Mouse (Mus musculus): ENCODE results near the gene Olfr1359.

DNA sequence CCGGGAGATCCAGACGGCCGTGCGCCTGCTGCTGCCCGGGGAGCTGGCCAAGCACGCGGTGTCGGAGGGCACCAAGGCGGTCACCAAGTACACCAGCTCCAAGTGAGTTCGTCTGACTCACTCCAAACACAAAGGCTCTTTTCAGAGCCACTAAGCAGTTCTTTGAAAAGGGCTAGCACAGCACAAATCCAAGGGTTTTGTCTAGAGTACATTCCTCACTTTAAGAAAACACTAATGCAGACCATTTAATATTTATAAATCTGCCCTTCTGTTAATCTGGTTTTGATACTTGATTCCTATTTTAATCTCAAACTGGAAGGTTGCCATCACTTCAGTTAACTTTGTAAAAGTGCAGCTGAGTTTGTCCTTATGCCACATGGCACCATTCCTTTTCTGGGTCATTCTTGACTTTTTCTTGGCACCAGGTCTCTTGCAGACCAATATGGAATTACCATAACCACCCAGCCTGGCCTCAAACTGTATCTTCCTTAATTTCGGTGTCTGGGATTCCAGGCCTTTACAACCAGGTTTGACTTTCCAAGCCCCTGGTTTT lies 24.5 kb downstream of the Olfr1359 start:
- no peak for TF ChIP-seq CTCF (IDR thresholded peaks at IDR 0.05; ENCODE audit: low read depth)
- peak; percentile 9 for TF ChIP-seq EP300 (IDR thresholded peaks at IDR 0.05; ENCODE audit: low read depth)

Data from liver, postnatal 0 days (tissue).